Mouse (Mus musculus) neural tube, embryonic 10.5 days (tissue): ENCODE measurements around the gene Donson.

ENCODE experiments used
- DNase-seq: peaks from one replicate; pipeline ENCODE4 v3.0.0-alpha.2; 2017; ENCODE audit warnings: low spot score; ENCODE audit errors: extremely low spot score

Gene Donson

DNA sequence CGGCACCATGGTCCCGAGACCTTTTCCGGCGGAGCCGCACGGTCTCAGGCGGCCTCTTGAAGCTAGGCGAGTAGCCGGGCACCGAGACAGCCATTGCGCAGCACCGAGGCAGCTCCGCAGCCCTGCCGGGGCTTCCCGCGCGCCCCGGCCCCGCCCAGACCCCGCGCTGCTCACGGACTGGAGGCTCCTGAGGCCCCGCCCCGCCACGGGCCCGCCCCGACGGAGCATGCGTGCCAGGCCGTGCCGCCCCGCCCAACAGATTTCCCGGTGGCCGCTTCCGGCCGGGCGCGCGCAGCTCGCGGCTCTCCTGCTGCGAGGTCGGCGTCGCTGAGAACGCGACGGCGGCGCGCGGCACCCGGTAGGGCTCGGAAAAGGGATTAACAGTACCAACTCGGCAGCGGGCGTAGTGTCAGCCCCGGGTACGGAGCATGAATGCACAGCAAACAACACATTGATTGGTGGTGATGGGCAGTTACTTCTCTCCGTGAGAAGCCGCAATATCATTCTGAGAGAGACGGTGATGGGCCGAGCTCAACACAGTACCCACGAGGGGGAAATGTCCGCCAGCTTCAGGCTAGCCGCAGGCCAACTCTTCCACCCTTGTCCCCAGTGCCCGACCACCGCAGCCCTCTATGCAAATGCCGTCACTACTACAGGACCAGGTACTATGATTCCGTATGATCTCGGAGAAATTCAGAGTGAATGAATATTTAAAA is at the start of gene Donson:
TSS of gene Donson (minus strand) at position 152 of the 716 bp plus-strand sequence.
- peak; percentile 92 for DNase-seq

DNA sequence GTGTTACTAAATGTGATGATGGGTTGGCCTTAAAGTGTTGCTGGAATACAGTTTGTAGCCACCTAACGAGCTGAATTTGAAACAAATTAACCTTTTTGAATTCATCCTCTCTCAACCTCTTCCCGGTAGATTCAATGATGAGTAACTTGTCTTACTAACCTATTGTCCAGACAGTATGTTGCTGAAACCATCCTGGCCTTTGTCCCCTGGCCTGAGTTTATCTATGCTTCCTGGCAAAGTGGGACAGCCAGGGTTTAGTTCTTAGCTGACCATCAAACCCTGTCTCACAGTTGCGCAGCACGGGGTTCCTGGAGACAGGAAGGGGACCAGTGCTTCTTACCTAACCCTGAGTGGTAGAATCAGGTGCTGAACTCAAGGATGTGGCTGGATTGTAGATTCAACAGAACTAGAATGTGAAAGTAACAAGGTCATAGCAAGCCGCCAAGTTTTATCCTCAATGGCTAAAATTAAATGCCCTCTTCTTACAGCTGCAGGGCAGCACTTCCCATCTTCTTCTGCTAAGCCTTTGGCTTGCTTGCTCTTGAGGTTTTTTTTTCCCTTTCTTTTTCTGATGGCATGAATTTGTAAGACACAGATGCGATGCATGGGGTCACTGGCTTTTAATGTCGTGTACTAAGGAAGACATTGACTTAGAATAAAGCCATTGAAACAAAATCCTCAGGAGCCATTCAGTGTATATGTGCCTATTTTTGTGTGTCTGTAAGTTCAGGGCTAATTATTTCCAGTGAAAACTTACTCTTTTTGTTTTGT is 47.7 kb upstream of the Donson start:
- DNase-seq, result no peak

DNA sequence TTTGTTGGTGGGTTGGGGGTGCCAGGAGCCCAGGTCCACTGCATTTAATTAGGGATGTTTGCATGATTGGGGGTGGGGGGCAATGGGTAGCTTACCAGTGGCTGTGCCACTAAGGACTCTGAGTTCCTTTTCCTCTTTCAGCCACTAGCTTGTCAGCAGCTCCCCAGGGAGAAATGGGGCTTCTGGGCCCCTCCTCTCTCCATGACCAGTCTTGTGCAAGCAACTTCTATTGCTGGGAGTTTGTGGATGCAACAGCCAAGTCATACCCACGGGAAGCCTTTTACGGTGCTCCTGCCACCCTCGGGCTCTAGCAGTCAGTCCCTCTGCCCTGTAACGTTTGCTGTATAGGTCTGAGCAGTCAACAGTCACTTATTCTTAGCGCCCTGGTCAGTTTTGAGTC is 46.2 kb upstream of the Donson start:
- no peak for DNase-seq

DNA sequence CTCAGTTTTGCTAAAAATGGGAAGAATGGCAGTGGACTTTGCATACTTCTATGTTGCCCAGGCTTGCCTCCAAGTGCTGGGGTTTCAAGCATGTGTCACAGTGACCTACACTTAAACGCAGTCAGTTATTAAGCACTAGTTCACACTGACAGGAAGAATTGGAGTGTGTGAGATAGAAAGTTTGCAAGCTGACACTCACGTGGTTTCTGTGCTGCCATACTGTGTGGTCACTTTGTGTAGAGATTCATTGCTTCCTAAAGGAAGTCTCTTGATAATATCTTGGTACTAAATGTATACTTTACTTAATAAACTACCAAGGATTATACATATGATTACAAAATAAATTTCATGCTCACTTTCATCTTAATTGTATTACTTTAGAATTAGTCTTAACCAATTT is 44.2 kb upstream of the Donson start:
- DNase-seq, result no peak

DNA sequence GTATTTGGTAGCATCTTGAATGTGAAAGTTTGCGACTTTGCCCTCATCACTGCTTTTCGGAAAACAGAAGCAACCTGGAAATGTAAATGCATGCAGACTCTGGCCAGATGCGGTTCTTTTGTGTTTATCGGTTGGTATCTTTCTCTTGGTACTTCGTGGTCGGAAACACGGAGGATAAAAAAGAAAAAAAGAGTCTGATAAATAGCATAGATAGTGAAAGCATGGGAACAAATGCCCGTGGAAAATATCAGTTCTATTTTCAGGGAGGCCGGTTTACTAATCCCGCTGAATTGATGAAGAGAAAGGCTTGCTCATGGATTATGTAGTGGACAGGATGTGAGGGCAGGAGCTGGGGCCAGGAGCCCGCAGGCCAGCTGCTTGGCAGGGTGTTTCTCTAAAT is 41.9 kb upstream of the Donson start:
- no peak for DNase-seq

DNA sequence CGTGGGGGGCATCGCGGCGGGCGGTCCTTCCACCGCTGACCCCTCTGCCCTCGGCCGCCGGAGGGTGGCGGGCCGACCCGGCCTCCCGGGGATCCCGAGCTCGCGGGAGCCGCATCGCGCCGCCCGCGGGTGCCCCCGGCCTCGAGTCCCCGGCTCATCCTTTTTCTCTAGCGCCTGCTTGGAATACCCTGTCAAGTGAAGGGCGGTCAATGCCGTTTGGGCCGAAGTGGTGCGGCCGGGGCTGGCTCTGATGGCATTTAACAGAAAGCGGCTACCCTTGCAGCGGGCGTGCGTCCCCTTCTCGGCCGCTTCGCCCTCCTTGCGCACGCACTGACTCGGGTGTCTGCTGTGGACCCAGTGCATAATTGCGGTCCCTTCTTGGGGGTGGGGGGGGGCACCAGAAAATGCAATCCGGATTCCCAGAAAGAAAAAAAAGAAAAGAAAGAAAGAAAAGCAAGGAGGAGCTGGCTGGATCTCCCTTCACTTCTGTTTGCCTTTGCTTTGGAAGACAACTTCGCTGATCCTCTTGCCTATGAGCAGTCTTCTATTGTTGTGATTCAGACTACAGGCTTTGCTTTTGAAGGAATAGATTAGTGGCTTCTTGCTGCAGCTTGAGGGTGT is 41.4 kb upstream of the Donson start:
- peak; percentile 79 for DNase-seq

DNA sequence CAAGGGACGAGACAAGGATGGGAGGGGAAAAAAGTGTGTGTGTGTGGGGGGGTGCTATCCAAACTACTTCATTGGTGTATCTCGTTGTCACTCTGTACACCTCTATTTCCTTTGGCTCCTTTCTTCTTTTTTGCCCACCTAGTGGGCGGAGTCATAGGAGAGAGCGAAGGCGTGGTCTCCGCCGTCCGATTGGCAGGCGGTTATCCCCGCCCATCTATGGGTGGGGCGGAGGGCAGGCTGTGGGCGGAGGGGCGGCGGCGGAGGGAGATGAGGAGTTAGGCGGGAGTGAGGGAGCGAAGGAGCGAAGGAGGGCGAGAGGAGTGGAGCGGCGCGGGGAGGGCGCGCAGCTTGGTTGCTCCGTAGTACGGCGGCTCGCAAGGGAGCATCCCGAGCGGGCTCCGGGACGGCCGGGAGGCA is 40.5 kb upstream of the Donson start, which contains the start of gene Itsn1:
TSS of gene Itsn1 (plus strand) at position 216 of the 417 bp plus-strand sequence.
- peak; percentile 98 for DNase-seq

DNA sequence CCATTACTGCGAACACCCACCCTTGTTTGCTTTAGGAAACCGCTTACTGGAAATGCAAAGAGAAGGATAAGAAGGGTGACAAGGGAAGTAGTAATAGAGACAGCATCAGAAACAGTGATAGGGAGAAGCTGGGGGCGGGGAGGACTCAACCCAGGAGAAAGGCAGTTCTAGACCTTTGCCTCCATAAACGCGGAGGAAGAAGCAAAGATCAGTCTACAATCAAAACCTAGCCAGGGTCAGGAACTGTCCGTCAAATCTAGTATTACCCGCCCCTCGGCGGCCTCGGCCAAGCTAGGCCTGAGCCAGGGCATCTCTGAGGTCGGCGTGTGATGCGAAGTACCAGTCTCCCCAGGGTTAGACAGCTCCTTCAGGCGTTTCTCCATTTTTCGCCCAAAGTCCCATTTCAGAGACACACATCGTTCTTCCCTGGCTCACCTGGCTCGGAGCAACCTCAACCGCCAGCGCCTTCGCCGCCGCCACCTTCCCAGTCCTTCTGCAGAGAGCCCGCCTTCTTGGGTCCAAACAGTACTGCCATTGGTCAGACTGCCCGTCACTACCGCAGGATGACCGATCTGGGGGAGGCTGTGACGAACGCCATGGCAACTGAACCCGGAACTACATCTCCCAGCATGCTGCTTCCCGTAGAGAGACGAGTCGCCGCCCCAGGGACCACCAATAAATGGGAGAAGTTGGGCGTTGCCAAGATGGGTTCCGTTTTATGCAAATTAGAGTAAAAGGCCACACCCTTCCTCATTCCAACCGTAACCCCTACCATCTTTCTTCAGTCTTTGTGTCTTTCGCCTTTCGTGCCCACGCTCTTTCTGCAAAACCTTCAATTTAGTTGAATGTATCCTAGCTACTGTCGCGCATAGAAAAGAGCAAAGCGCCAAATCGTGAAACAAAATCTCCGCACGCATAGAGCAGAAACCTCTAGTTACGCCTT is 39.8 kb upstream of the Donson start, which contains the start of gene Cryzl1:
TSS of gene Cryzl1 (minus strand) at position 853 of the 943 bp plus-strand sequence.
- peak; percentile 92 for DNase-seq

DNA sequence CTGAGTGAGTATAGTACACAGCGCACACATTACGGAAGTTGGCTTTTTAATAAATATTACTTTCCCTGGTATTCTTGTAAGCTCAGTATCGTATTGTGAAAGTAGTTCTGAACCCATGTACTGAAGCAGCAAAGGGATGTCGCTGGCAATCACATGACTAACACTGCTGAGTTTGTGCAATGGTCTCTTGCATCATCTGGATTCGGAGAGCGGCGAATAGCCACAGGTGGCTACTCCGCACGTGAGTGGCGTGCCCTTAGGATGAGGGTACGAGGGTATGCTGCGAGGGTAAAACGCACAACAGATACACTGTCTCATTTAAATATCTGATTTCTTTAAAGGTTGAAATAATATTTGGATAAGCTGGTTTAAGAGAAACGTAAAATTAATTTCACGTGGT is 38.9 kb upstream of the Donson start:
- DNase-seq, result no peak

DNA sequence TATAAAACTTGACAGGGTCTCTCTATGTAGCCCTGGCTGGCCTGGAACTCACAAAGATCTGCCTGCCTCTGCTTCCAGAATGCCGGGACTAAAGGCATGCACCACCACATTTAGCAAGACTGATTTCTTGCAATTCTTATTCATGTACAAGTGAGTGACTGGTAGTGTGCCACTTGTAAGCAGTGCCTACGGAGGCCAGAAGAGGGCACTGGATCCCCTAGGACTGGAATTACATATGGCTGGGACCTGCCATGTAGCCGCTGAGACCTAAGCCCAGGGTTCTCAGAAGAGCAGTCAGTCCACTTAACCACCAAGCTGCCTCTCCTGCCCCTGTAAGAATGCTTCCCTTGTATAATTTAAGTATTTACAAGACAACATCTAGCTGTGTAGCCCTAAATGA is 35.7 kb upstream of the Donson start:
- DNase-seq, result peak; percentile 51

DNA sequence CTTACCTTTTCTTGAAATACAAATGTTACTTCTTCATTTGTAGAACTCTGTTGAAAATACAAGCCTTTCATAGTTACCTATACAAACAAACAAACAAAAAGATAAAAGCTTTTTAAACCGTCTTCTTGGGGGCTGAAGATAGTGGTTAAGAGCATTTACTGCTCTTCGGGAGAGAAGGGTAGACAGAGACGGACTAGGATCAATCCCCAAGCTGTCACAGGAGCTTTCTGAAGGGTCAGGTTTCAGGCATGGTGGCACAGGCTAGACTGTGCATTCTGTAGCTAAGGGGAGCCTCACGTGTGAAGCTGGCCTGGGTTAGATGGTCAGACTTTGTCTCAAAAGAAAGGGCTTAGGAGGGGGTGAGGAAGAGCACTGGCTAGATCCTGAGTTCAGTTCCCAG is 28.8 kb upstream of the Donson start:
- no peak for DNase-seq

DNA sequence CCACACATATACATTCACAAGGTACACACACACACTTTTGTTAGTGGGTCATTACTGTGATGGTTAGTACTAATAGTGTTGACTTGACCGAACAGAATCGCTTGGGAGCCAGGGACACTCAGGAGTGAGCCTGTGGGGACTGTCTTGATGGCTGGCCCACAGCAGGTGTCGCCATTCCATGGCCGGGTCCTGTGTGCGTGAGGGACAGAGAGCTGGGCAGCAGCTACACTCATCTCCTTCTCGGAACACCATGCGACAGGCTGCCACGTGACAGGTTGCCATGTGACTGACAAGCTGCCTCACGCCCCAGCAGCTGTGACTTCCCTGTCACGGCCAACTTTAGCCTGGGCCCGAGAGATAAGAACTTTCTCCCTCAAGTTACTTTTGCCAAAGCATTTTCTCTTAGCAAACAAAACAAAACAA is 28.4 kb upstream of the Donson start:
- no peak for DNase-seq

DNA sequence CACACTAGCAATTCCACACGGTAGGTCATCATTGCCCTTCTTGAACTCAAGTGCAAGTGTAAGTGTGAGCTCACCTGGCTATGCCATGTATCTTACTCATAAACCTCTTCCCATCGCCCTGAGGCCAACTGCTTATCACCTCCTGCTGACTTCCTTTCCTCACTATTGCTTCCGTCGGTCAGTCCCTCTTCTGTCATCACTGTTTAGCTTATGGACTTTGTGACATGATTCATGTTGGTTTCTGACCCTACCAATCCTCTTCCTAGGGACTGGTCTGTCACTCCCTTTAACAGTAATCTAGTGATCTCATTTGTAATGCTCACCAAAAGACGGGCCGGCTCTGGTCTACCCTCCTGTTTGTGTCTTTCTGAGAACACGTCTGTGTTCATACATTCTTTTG is 21.7 kb upstream of the Donson start:
- DNase-seq, result no peak

DNA sequence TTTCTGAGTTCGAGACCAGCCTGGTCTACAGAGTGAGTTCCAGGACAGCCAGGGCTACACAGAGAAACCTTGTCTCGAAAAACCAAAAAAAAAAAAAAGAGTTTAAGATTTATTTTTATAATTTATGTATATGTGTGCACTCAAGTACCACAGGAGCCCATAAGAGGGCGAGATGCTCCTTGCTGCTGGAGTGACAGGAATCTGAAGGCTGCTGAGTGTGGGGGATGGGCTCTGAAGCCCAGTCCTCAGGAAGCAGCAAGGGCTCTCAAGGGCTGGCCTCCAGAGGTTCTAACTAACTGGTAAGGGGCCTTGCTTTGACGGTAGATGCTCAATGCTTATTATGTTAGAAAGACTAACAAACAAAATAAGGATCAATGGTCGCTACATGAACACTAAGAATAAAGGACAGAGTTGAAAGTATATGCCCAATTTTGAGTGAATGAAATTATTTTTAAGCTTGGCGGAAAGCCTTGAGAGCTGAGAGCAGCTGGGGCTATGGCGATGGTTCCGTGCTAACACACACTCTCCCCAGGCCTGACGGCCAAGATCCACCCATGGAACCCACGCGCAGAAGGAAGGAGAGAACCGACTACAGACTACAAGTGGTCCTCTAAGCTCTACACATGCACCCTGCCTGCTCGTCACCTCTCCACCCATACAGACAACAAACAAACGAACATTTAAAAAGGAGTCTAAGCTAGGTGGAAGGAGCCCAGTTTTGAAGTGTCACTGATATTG is 16.2 kb upstream of the Donson start:
- DNase-seq, result no peak

DNA sequence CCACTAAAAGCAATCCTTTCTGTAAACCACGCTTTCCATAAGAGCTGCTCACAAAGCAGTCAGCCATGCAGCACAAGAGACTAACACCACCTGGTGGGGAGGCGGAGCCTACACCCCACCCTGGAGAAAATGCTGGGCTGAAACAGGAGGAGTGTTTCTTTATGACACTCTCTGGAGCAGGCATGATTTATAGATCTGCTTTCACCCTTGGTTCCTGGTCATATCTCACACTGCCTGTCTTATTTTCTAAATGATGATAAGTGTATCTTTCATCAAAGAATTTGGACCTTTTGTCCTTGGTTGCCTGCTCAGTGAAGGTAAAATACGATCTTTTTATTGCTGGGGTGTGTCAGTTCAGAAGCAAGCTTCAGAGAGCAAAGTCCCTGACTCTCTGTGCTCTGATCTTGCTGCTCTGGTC is 14.2 kb upstream of the Donson start:
- no peak for DNase-seq

DNA sequence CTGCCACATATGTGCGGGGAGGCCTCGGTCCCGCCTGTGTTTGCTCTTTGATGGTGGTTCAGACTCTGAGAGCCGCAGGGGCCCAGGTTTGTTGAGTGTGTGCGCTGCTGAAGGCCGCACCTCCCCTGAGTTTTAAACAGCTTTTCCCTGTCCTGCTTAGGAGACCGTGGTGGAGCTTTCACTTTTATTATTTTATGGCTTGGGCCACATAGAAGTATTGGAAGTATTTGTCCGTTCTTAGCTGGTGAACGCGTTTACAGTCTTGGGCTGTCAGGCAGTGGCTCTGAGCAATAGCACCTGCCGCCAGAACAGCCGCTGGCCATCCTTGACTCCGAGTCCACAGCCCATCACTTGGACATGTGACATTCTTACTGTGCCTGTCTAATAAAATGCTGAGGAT is 13.3 kb upstream of the Donson start:
- DNase-seq, result no peak

DNA sequence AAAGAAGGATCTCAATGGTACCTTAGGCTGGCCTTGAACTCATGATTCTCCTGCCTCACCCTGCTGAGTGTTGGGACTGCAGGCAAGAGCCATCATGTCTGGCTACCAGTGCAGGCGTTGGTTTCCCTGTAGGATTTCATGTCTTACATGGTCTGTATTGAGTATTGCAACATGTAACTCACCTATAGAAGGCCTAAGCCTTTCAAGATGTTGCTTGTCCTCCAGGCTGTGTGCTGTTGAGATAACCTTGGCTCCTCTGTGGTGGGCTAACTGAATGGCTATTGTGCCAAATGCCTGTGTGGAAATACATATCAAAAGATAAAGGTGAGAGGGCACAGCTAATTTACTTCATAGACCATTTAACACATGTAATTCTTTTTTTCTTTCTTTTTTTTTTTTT is 10.4 kb upstream of the Donson start:
- DNase-seq, result no peak

DNA sequence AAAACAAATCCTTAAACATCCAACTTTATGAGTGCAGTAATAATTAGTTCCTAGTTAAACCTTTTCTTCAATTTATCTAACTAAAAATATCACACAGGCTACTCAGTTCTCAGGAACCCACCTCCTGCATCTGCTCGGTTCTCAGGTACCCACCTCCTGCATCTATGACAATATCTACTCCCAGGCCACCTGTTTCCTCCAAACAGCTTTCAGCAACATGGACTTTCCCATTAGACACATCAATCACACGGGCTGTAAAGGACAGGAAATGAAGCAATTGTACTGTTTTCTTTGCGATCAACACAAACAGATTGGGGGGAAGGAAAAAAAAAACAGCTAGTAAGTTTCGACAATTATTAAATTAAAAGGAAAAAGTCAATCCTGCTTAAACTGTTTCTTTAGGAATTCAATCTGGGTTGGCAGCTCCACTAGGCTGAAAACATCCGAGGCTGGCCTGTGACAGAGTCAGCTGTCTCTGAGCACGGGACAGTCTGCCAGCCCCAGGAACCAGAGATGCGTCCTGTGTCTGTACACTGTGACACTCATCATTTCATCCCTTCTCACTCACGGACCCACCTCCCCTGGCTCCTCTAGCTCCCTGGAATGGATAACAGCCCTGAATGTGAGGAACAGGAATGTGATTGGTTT is 6.7 kb upstream of the Donson start:
- no peak for DNase-seq

DNA sequence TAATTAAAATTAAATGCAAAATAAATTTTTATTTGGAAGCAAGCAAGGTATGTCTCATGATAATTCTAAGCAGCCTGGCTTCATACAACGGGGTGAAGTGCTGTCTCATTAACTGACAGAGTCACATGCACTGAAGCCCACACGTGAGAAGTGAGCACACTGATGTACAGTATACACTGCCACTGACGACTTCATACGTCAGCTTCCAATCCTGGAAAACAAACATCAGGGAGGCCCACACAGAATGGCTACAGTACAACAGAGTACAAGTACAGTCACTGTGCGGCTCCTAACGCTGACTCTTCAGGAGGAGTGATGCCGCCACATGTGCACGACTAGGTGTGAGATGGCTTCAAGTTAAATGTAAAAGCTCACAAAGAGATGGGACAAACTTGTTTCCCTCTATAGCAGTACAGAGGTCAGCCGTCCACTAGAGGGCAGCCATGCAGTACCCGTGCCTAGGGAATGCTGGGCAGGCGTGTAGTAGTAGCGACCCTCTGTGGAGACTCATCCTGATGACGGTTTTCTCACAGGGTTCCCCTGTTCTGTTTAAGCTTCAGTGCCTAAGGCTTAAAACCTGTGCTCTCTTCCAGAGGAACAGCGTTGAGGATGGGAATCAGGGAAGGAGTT is 6.0 kb upstream of the Donson start:
- DNase-seq, result peak; percentile 78
